Mouse (Mus musculus): Measurements from ENCODE around the gene Cpne8.

DNA sequence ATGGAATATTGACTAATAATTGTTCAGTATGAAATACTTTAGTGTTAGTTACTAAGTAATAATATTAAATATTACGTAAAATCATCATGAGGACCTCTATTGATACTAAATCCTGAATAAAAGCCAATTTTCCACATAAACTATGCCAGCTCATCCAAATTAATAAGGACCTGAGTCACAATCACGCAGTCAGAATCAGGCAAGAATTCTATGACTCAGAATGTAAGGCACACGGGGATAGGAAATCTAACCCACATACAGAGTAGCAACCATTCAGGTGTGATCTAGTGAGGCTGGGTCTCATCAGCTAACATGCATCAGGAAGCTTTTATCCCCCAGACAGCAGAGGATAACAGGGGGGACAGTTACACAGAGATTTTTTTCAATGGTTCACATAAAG, 72.1 kb downstream of the Cpne8 start:
- no peak for TF ChIP-seq POLR2A (IDR thresholded peaks at IDR 0.05; ENCODE audit: insufficient read depth, low read length)
- no peak for TF ChIP-seq CTCF (IDR thresholded peaks at IDR 0.05; ENCODE audit: low read depth, low read length)
- TF ChIP-seq EP300 (IDR thresholded peaks at IDR 0.05; ENCODE audit: insufficient read depth, low read depth, low read length): no peak
